Mouse (Mus musculus) heart, adult 2 months (tissue): Measurements from ENCODE around the gene Brip1. TPM values are rescaled to one million over a fixed set of nuclear protein-coding genes. Genes with fewer than 3 reads are reported as not detected.
"Not testable (repeated sequence)": the region's sequence is repeated elsewhere in the genome, so short reads cannot be mapped to it uniquely, and the experiment has no call there.

ENCODE experiments used
- DNase-seq, 2 experiments: peaks; one replicate each; pipeline ENCODE4 v3.0.0; 2021
- H3K27ac ChIP-seq: fragments of 200-600 bp; 2 replicates; pipeline ENCODE4 v1.8.1; 2022
- H3K27me3 ChIP-seq: fragments of 200-500 bp; 2 replicates; pipeline ENCODE4 v1.6.1; 2012; ENCODE audit warnings: mild to moderate bottlenecking, low read length, inconsistent platforms, mixed read lengths; ENCODE audit not compliant: control insufficient read depth, insufficient read depth
- H3K36me3 ChIP-seq: fragments of 200-500 bp; 2 replicates; pipeline ENCODE4 v1.6.1; 2012; ENCODE audit warnings: low read length, inconsistent platforms; ENCODE audit not compliant: control insufficient read depth, insufficient read depth
- H3K4me1 ChIP-seq: fragments of 200-500 bp; 2 replicates; pipeline ENCODE4 v1.6.1; 2011; ENCODE audit warnings: low read length; ENCODE audit not compliant: control insufficient read depth, insufficient read depth
- H3K4me3 ChIP-seq: fragments of 200-600 bp; 2 replicates; pipeline ENCODE4 v1.8.1; 2022
- H3K79me2 ChIP-seq: fragments of 200-500 bp; replicated peaks from 2 replicates; pipeline ENCODE4 v1.6.1; 2012; ENCODE audit warnings: mild to moderate bottlenecking, inconsistent platforms, low read length, moderate library complexity, mixed read lengths; ENCODE audit not compliant: control insufficient read depth, insufficient read depth
- H3K9ac ChIP-seq: fragments of 200-500 bp; 2 replicates; pipeline ENCODE4 v1.6.1; 2012; ENCODE audit warnings: low read depth, mild to moderate bottlenecking, control low read depth, inconsistent platforms, low read length, mixed read lengths
- CTCF ChIP-seq: fragments of 200-600 bp; IDR thresholded peaks from 2 replicates; pipeline ENCODE4 v1.8.1; 2022; ENCODE audit warnings: antibody characterized with exemption, mild to moderate bottlenecking, moderate library complexity
- EP300 ChIP-seq: fragments of 200-500 bp; IDR thresholded peaks from 2 replicates; pipeline ENCODE4 v1.6.1; 2011; ENCODE audit warnings: low read depth, low read length, control low read depth; ENCODE audit not compliant: insufficient read depth
- POLR2A ChIP-seq: fragments of 200-500 bp; IDR thresholded peaks from 2 replicates; pipeline ENCODE4 v1.6.1; 2011; ENCODE audit warnings: mild to moderate bottlenecking, low read depth, low read length, control low read depth; ENCODE audit not compliant: insufficient read depth
- WGBS: fragments of 180-500 bp; shearing (Covaris S2); methylation state at CpG from one replicate; pipeline ENCODE4 v1.1.7; 2018; 5-methylcytosine and 5-hydroxymethylcytosine counted together
- intact Hi-C: fragments of 180-260 bp; cut with DNase I; formaldehyde crosslinking; loops from one replicate; pipeline ENCODE4 v1.15.1; 2025
- polyA plus RNA-seq: library from polyadenylated mRNA; depleted of rRNA; stranded (reverse); fragments of >200 nt; gene quantifications from 2 replicates; pipeline ENCODE4 v1.2.3, GENCODE M21; 2012
- total RNA-seq, 2 experiments: library from RNA; stranded (reverse); gene quantifications; 2 replicates each; pipeline ENCODE4 v1.2.3; 2021

The Brip1 gene
- total and polyA plus RNA-seq, 3 experiments, result 0.14 to 0.64 (median 0.39) TPM

- TF ChIP-seq POLR2A, result no peak
- TF ChIP-seq CTCF, result no peak
- no peak for TF ChIP-seq EP300
- Histone ChIP-seq H3K4me3 (no peak overlapping the region), H3K9ac (no peak overlapping the region), H3K4me1 (no peaks in the 10 kb centered on the region), H3K27ac (no peak overlapping the region), H3K27me3 (no peaks in the 10 kb centered on the region), H3K79me2 (no peaks in the 10 kb centered on the region), H3K36me3 (no peaks in the 10 kb centered on the region; the same call in 1 of the 2 replicates)
- intact Hi-C loops, result no loop called here
- 90% methylated on average over 2 of the region's 2 CpGs for WGBS
- DNase-seq, result no peak
Measured at GRCm38 (mm10) chr11:86209123-86209522, 8.1 kb upstream of the Brip1 start.

GRCm38 (mm10) chr11:86205876-86206275 lies 4.9 kb upstream of the Brip1 start:
- TF ChIP-seq POLR2A, result no peak
- no peak for TF ChIP-seq CTCF
- no peak for TF ChIP-seq EP300
- no peaks in the 10 kb centered on the region for H3K27me3 ChIP-seq
- no peaks in the 10 kb centered on the region for H3K79me2 ChIP-seq
- WGBS, result 90% methylated on average over 4 of the region's 4 CpGs
- DNase-seq, result no peak
- H3K27ac ChIP-seq, result no peak overlapping the region
- no peak overlapping the region for H3K4me3 ChIP-seq
- intact Hi-C loops, result no loop called here
- no peaks in the 10 kb centered on the region; the same call in 1 of the 2 replicates for H3K36me3 ChIP-seq
- H3K9ac ChIP-seq, result no peak overlapping the region
- no peaks in the 10 kb centered on the region for H3K4me1 ChIP-seq

GRCm38 (mm10) chr11:86205031-86205430 lies 4.0 kb upstream of the Brip1 start:
- intact Hi-C loops, result no loop called here
- Histone ChIP-seq H3K36me3 (no peaks in the 10 kb centered on the region; the same call in 1 of the 2 replicates), H3K27ac (no peak overlapping the region), H3K27me3 (no peaks in the 10 kb centered on the region), H3K9ac (no peak overlapping the region), H3K4me1 (no peaks in the 10 kb centered on the region), H3K79me2 (no peaks in the 10 kb centered on the region), H3K4me3 (no peak overlapping the region)
- no peak for TF ChIP-seq CTCF
- no peak for TF ChIP-seq EP300
- no peak for TF ChIP-seq POLR2A
- no peak for DNase-seq
- 97% methylated on average over 5 of the region's 5 CpGs for whole genome bisulfite sequencing

- DNase-seq, result peak; percentile 18 to 33
- TF ChIP-seq POLR2A, result no peak
- TF ChIP-seq CTCF, result no peak
- TF ChIP-seq EP300, result no peak
- H3K4me3 ChIP-seq, result peak overlapping the region; percentile 60
- peak overlapping the region; percentile 88 for H3K27ac ChIP-seq
- H3K9ac ChIP-seq, result peak overlapping the region; percentile 79
- no peaks in the 10 kb centered on the region for H3K4me1 ChIP-seq
- no peaks in the 10 kb centered on the region for H3K79me2 ChIP-seq
- WGBS, result 29% methylated on average over 16 of the region's 16 CpGs
- intact Hi-C loops, result loop anchor here (5.0 kb wide), 2 partner anchors 55 to 155 kb away; partner anchors contain the start of genes Ints2 and Med13
- no peaks in the 10 kb centered on the region for H3K27me3 ChIP-seq
- H3K36me3 ChIP-seq, result no peaks in the 10 kb centered on the region
Measured at GRCm38 (mm10) chr11:86201901-86202675, 1.1 kb upstream of the Brip1 start.

- TF ChIP-seq POLR2A (no peak), EP300 (no peak), CTCF (no peak)
- under 1% methylated on average over 20 of the region's 21 CpGs for WGBS
- Histone ChIP-seq H3K79me2 (no peaks in the 10 kb centered on the region), H3K27me3 (no peaks in the 10 kb centered on the region), H3K4me1 (no peaks in the 10 kb centered on the region), H3K27ac (no peak overlapping the region), H3K36me3 (no peaks in the 10 kb centered on the region), H3K4me3 (peak overlapping the region; percentile 60), H3K9ac (peak overlapping the region; percentile 25)
- DNase-seq, result no peak
- intact Hi-C loops, result loop anchor here (5.0 kb wide), 2 partner anchors 57 to 157 kb away; partner anchors contain the start of genes Ints2 and Med13
Measured at GRCm38 (mm10) chr11:86200460-86201021, 452 bp downstream of the Brip1 start.

GRCm38 (mm10) chr11:86199733-86200132 lies 1.3 kb downstream of the Brip1 start:
- Histone ChIP-seq H3K27me3 (no peaks in the 10 kb centered on the region), H3K27ac (no peak overlapping the region), H3K4me3 (no peak overlapping the region)

GRCm38 (mm10) chr11:86185224-86185623 lies 15.8 kb downstream of the Brip1 start:
- DNase-seq, intact Hi-C loops, H3K4me1 ChIP-seq: not testable (repeated sequence)

More at GRCm38 (mm10) chr11:86199733-86200132, 1.3 kb downstream of the Brip1 start:
- Histone ChIP-seq H3K79me2 (no peaks in the 10 kb centered on the region), H3K4me1 (no peaks in the 10 kb centered on the region), H3K9ac (no peak overlapping the region), H3K36me3 (no peaks in the 10 kb centered on the region)
- TF ChIP-seq EP300 (no peak), POLR2A (no peak), CTCF (no peak)
- DNase-seq, result no peak
- 48% methylated on average over 4 of the region's 4 CpGs for WGBS
- intact Hi-C loops, result loop anchor here (5.0 kb wide), 2 partner anchors 58 to 158 kb away; partner anchors contain the start of genes Ints2 and Med13

More at GRCm38 (mm10) chr11:86185224-86185623, 15.8 kb downstream of the Brip1 start:
- H3K9ac ChIP-seq, H3K36me3 ChIP-seq, H3K79me2 ChIP-seq, H3K27me3 ChIP-seq, H3K27ac ChIP-seq, H3K4me3 ChIP-seq: not testable (repeated sequence)
- WGBS, result 77% methylated on average over 7 of the region's 7 CpGs
